Mouse (Mus musculus) stomach, embryonic 14.5 days (tissue): ENCODE data around the gene Slc5a10. TPM values are rescaled to one million over a fixed set of nuclear protein-coding genes. Genes with fewer than 3 reads are reported as not detected.

Source experiments
- ATAC-seq: fragments of 200-750 bp; cut with Nextera tagmentation; 2 replicates; pipeline ENCODE4 v1.8.0; 2017; ENCODE audit warnings: low read depth, moderate TSS enrichment; ENCODE audit not compliant: insufficient number of reproducible peaks, insufficient read depth, low FRiP score
- H3K27ac ChIP-seq: fragments of 300-500 bp; sonication (generic); 2 replicates; pipeline ENCODE4 v1.5.1; 2014; ENCODE audit warnings: mild to moderate bottlenecking, low read length, moderate library complexity, mixed read lengths
- H3K27me3 ChIP-seq: fragments of 300-500 bp; sonication (generic); 2 replicates; pipeline ENCODE4 v1.6.1; 2014; ENCODE audit warnings: low read length, control low read depth, mixed read lengths; ENCODE audit not compliant: control insufficient read depth, insufficient read depth
- H3K36me3 ChIP-seq: fragments of 300-500 bp; sonication (generic); 2 replicates; pipeline ENCODE4 v1.6.1; 2014; ENCODE audit warnings: mild to moderate bottlenecking, control low read depth, low read length, moderate library complexity, mixed read lengths; ENCODE audit not compliant: control insufficient read depth, insufficient read depth
- H3K4me1 ChIP-seq: fragments of 300-500 bp; sonication (generic); 2 replicates; pipeline ENCODE4 v1.6.1; 2014; ENCODE audit warnings: low read length, control low read depth, mixed read lengths; ENCODE audit not compliant: control insufficient read depth, insufficient read depth
- H3K4me2 ChIP-seq: fragments of 300-500 bp; sonication (generic); replicated peaks from 2 replicates; pipeline ENCODE4 v1.6.1; 2014; ENCODE audit warnings: low read depth, low read length, control low read depth
- H3K4me3 ChIP-seq: fragments of 300-500 bp; sonication (generic); 2 replicates; pipeline ENCODE4 v1.5.1; 2014; ENCODE audit warnings: low read depth, low read length, control low read depth
- H3K9ac ChIP-seq: fragments of 300-500 bp; sonication (generic); replicated peaks from 2 replicates; pipeline ENCODE4 v1.6.1; 2014; ENCODE audit warnings: low read depth, mild to moderate bottlenecking, control low read depth, low read length, moderate library complexity, mixed read lengths
- H3K9me3 ChIP-seq: fragments of 300-500 bp; sonication (generic); 2 replicates; pipeline ENCODE4 v1.6.1; 2016; ENCODE audit warnings: low read depth, low read length, control low read depth; ENCODE audit not compliant: control insufficient read depth
- WGBS: fragments of 180-500 bp; shearing (Covaris S2); extraction: QIAGEN DNeasy Blood & Tissue Kit; methylation state at CpG from one replicate; pipeline ENCODE4 v1.1.7; 2014; 5-methylcytosine and 5-hydroxymethylcytosine counted together
- polyA plus RNA-seq: library from polyadenylated mRNA; unstranded; fragments of >200 nt; fragmentation: Nextera tagmentation; extraction: Ambion mirVana; gene quantifications from 2 replicates; pipeline ENCODE4 v1.2.1, GENCODE M21; 2014

Slc5a10 gene
- polyA plus RNA-seq, 1 experiment from 2014 or later = not detected

DNA sequence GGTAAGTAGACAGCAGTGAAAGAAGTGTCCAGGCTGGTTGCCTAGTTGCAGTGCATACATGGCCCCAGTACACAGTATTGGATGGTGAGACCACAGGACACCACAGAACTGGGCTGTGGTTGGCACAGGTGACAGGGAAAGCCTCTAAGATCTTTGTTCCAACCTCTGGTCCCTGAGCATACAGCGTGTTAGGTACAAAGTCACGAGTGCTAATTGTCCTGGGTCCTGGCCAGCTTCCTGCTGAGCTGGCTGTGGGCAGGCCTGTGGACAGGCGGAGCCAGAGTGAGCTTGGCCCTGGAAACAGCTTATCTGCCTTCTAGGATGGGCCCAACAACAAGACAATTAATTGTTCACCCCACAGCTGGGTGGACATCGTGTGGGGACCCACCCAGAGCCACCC lies 20.7 kb downstream of the Slc5a10 start:
- ATAC-seq = no peak
- H3K9me3 ChIP-seq = no peaks in the 10 kb centered on the region
- H3K27me3 ChIP-seq = no peaks in the 10 kb centered on the region
- no peak overlapping the region for H3K9ac ChIP-seq
- WGBS = 57% methylated on average over 4 of the region's 4 CpGs
- H3K4me3 ChIP-seq = no peak overlapping the region
- H3K4me1 ChIP-seq = no peaks in the 10 kb centered on the region
- H3K27ac ChIP-seq = no peak overlapping the region
- H3K36me3 ChIP-seq = no peaks in the 10 kb centered on the region; the same call in 1 of the 2 replicates
- no peak overlapping the region for H3K4me2 ChIP-seq

DNA sequence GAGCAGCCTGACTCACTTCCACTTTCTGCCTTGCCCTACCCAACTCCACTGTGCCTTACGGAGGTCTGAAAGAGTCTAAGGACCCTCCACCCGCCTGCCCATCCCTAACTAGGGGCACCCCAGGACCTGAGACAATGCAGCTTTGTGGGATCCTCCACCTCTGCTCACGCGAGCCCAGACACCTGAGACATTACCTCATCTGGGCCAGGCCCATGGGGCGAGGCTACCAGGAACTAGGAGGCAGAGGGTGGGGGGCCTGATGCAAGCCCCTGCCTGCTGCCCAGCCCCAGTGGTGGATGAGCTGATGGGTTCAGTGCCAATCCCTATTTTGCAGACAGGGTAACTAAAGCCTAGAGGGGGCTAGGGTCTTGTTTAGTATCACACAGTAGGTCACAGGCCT lies 21.2 kb downstream of the Slc5a10 start:
- ATAC-seq = no peak
- WGBS = 80% methylated on average over 5 of the region's 5 CpGs
- no peak overlapping the region for H3K9ac ChIP-seq
- H3K9me3 ChIP-seq = no peaks in the 10 kb centered on the region
- no peak overlapping the region for H3K4me2 ChIP-seq
- H3K27me3 ChIP-seq = no peaks in the 10 kb centered on the region
- no peak overlapping the region for H3K27ac ChIP-seq
- no peaks in the 10 kb centered on the region; the same call in 1 of the 2 replicates for H3K36me3 ChIP-seq
- H3K4me1 ChIP-seq = no peaks in the 10 kb centered on the region
- no peak overlapping the region for H3K4me3 ChIP-seq

DNA sequence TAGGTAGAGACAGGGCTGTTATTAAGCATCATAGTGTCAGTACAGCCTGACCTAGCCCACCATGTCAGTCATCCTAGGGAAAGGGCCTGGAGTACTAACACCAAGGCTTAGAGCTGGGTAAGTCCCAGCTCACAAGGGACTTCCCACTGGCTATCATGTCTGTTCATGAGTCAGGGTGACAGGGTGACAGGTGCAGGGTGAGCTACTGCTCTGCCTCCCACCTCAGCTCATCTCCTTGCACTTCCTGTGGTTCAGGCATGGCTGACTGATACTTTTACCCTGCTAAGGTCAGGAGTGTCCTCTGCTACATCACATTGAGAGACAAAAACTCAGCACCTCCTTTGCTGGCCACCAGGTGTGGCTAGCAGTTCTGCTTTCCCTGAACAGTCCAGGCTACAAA lies 21.8 kb downstream of the Slc5a10 start:
- Histone ChIP-seq H3K36me3 (no peaks in the 10 kb centered on the region; the same call in 1 of the 2 replicates), H3K27ac (no peak overlapping the region), H3K4me2 (no peak overlapping the region), H3K4me1 (no peaks in the 10 kb centered on the region), H3K9ac (no peak overlapping the region), H3K27me3 (no peaks in the 10 kb centered on the region), H3K9me3 (no peaks in the 10 kb centered on the region), H3K4me3 (no peak overlapping the region)
- ATAC-seq = no peak

DNA sequence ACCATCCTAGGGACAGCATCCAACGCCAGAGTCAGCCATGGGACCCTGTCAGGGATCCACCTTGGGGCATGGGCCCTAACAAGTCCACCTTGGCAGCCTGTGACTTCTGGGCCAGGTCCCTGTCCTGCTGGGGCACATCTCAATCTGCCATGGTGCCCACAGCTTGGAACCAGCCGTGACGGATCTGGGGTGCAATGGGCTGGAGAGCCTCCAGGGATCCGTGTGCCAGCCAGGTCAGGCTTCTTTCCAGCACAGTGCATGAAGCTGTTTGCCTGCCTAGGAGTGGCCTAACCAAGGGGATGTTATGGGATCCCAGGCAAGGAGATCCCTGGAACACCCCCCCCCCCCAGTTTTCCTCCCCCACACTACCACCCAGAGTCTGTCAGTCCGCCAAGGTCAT lies 27.6 kb downstream of the Slc5a10 start:
- Histone ChIP-seq H3K4me2 (no peak overlapping the region), H3K4me3 (no peak overlapping the region), H3K4me1 (no peaks in the 10 kb centered on the region), H3K9ac (no peak overlapping the region), H3K36me3 (no peaks in the 10 kb centered on the region; the same call in 1 of the 2 replicates), H3K27me3 (no peaks in the 10 kb centered on the region), H3K27ac (no peak overlapping the region), H3K9me3 (no peaks in the 10 kb centered on the region)
- no peak for ATAC-seq
- WGBS = 87% methylated on average over 5 of the region's 5 CpGs

DNA sequence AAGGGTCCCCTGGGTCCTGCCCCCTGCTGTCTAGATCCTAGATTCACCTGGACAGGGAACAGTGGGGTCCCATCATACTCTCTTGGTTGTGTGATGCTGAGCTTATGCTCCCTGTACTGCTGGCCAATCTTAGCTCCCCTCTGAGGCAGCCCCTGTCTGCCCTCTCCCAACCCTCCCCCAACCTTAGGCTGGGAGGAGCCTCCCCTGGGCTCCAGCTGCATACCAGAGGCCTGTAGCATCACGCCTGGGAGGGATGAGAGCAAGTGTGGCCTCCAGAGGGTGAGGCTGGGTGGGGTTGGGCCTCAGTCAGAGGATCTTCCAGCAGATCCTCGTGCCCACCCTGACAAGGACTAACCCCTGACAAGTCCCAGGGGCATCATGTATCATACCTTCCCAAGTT lies 33.0 kb downstream of the Slc5a10 start:
- Histone ChIP-seq H3K27me3 (peaks cover 12% of the 10 kb centered on the region; the same call in 1 of the 2 replicates), H3K9me3 (no peaks in the 10 kb centered on the region), H3K4me2 (no peak overlapping the region), H3K4me3 (no peak overlapping the region), H3K9ac (no peak overlapping the region), H3K4me1 (peaks cover 9% of the 10 kb centered on the region; the same call in 1 of the 2 replicates), H3K27ac (no peak overlapping the region), H3K36me3 (no peaks in the 10 kb centered on the region)
- no peak for ATAC-seq
- 37% methylated on average over 2 of the region's 2 CpGs for WGBS

DNA sequence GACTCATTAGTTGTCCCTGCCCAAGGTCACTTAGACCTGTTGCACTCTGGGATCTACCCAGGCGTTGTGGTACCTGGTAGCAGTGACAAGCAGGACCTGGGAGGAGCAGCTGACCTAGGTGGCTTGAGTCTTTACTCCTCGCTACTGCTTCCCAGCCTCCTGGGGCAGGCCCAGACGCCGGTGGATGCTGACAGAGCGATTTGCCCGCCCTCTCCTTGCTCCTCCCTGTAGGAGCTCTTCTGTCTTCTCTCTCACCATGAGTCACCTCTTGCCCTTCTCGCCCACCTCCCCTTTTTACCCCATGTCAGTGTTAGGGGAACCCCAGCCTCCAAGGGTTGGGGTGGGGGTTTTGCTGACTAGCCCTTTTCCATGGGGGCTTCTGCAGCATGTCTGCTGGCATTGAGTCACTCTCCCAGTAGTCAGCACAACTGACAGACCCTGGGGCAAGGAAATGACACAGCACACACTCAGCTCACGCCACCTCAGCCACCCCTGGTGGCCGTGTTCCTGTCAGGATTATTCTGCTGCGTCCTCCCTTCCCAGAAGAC lies 33.6 kb downstream of the Slc5a10 start:
- Histone ChIP-seq H3K4me1 (peaks cover 9% of the 10 kb centered on the region; the same call in 1 of the 2 replicates), H3K4me3 (no peak overlapping the region), H3K4me2 (no peak overlapping the region), H3K9me3 (no peaks in the 10 kb centered on the region), H3K36me3 (no peaks in the 10 kb centered on the region), H3K9ac (no peak overlapping the region), H3K27ac (no peak overlapping the region), H3K27me3 (peaks cover 12% of the 10 kb centered on the region; the same call in 1 of the 2 replicates)
- ATAC-seq = no peak
- 55% methylated on average over 10 of the region's 10 CpGs for WGBS

DNA sequence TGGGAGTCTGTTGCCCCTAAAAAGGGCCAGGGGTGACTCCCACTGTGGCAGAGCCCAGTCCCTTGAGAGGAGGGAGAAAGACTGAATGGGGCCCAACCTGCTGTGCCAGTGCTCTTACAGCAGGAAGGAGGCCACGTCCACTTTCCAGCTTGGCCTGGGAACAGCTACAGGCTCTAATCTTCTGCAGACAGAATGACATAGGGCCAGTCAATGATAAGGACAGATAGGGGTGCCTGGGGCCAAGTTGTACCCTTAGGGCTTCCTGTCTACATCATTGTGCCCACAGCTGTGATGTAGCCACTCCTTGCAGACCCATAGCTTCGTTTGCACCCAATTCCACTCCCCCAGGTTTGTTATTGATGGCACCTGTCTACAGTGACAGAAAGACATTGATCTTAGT lies 34.5 kb downstream of the Slc5a10 start:
- 40% methylated on average over 2 of the region's 2 CpGs for WGBS
- H3K4me2 ChIP-seq = no peak overlapping the region
- H3K4me3 ChIP-seq = no peak overlapping the region
- H3K27me3 ChIP-seq = peaks cover 12% of the 10 kb centered on the region; the same call in 1 of the 2 replicates
- H3K4me1 ChIP-seq = peaks cover 9% of the 10 kb centered on the region; the same call in 1 of the 2 replicates
- ATAC-seq = no peak; the same call in 1 of the 2 replicates
- no peaks in the 10 kb centered on the region for H3K36me3 ChIP-seq
- no peak overlapping the region for H3K27ac ChIP-seq
- H3K9me3 ChIP-seq = no peaks in the 10 kb centered on the region
- H3K9ac ChIP-seq = no peak overlapping the region

DNA sequence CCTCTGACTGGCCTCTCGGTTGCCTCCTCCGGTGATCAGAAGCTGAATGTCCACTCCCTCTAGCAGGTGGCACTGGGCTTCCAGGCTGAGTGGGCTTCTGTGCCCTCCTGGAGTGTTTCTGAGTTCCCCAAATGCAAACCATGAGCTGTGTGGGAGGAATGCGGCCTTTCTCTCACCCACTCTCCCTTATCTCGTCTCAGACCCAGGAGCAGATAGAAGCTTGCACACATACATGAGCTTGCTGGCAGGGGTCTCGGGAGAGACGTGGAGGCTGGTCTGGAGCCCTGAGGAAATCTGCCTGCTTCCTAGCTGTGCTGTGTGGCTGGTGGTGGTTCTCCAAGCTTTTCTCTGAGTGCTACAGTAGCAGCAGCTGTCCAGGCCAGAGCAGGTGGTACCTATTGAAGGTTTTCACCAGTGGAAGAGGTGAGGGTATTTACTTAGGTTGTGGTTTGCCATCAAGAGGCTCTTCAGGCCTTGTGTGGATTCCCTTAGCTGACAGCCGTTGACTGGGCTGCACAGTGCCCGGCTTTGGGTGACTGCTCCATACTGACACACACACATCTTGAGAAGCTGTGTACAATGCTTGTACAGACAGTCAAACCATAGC lies 35.4 kb downstream of the Slc5a10 start:
- peaks cover 9% of the 10 kb centered on the region; the same call in 1 of the 2 replicates for H3K4me1 ChIP-seq
- H3K9ac ChIP-seq = no peak overlapping the region
- WGBS = 66% methylated on average over 8 of the region's 8 CpGs
- no peak overlapping the region for H3K27ac ChIP-seq
- ATAC-seq = no peak
- H3K36me3 ChIP-seq = no peaks in the 10 kb centered on the region
- H3K9me3 ChIP-seq = no peaks in the 10 kb centered on the region
- H3K4me3 ChIP-seq = peak overlapping the region; percentile 41; the same call in 1 of the 2 replicates
- peaks cover 12% of the 10 kb centered on the region; the same call in 1 of the 2 replicates for H3K27me3 ChIP-seq
- H3K4me2 ChIP-seq = peak overlapping the region; percentile 61
